ENCODE assay signal across 17 mouse cellular contexts in the genomic region with DNA sequence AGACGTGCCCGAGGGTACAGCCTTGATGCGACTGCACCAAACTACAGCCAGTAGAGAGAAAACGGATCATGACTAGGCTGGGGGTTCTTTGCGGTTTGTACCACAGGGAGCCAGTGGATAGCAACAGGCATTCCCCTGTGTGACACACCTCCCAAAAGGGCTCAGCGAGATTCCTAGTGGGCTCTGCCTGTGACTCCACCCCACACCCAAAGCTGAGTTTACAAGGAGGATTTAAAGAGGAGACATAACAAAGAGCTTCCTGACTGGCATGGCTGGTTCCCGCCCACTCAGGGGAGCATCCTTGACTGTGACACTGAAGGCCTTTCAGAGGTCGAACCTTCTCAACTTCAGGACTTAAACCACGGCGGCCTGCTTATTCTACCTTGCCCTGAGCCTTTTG. TPM values are rescaled to one million over a fixed set of nuclear protein-coding genes. Genes with fewer than 3 reads are reported as not detected.
DNase-seq lines count a peak whose midpoint lies in the region; ATAC-seq and TF ChIP-seq lines count a peak whose summit lies in the region.
"Had no signal": no experiment of that assay in that cellular context is flagged by ENCODE, and none has a peak within 500 bp of the region (broad histone marks: within the 10 kb centered on the region; RNA-seq: fewer than 3 reads in every experiment).

No protein-coding gene starts in this region.

- peak overlapping the region; percentile 87; the same call in 1 of the 2 replicates for H3K27ac ChIP-seq in intestine, embryonic 15.5 days
- H3K27ac ChIP-seq in intestine, postnatal 0 days (ENCODE audit: low read depth, low read length), result no peak overlapping the region
- peak overlapping the region; percentile 96 for H3K27ac ChIP-seq in liver, postnatal 0 days (ENCODE audit: low read depth)
- H3K27ac ChIP-seq: forebrain, embryonic 13.5 days; hindbrain, postnatal 0 days; midbrain, embryonic 13.5 days had no signal

- no peak overlapping the region for H3K4me3 ChIP-seq in intestine, embryonic 15.5 days (replicated peaks)
- no peak overlapping the region for H3K4me3 ChIP-seq in intestine, postnatal 0 days (ENCODE audit: low read depth, low read length)
- H3K4me3 ChIP-seq in liver, postnatal 0 days (ENCODE audit: low read depth, low read length), result no peak overlapping the region
- H3K4me3 ChIP-seq: forebrain, embryonic 13.5 days; midbrain, embryonic 13.5 days had no signal

- H3K9ac ChIP-seq in intestine, embryonic 15.5 days, result no peak overlapping the region
- no peak overlapping the region for H3K9ac ChIP-seq in intestine, postnatal 0 days (ENCODE audit: low read depth, low read length)
- H3K9ac ChIP-seq in liver, postnatal 0 days (replicated peaks), result no peak overlapping the region
- H3K9ac ChIP-seq: forebrain, embryonic 13.5 days; midbrain, embryonic 13.5 days had no signal

- no peaks in the 10 kb centered on the region for H3K9me3 ChIP-seq in intestine, embryonic 15.5 days
- H3K9me3 ChIP-seq in intestine, postnatal 0 days (ENCODE audit: control insufficient read depth), result no peaks in the 10 kb centered on the region
- H3K9me3 ChIP-seq in liver, postnatal 0 days (ENCODE audit: low read length), result no peaks in the 10 kb centered on the region
- H3K9me3 ChIP-seq: forebrain, embryonic 13.5 days; midbrain, embryonic 13.5 days had no signal

- no peaks in the 10 kb centered on the region for H3K36me3 ChIP-seq in intestine, embryonic 15.5 days
- H3K36me3 ChIP-seq in intestine, postnatal 0 days (ENCODE audit: control insufficient read depth, insufficient read depth), result no peaks in the 10 kb centered on the region
- 0 out of 2 replicates have a peak, but pooled peaks cover 2% of the 10 kb centered on the region for H3K36me3 ChIP-seq in liver, postnatal 0 days (replicated peaks; ENCODE audit: insufficient read depth, low read length)
- H3K36me3 ChIP-seq: midbrain, embryonic 13.5 days had no signal

- ATAC-seq in intestine, embryonic 15.5 days, result no peak
- no peak for ATAC-seq in intestine, postnatal 0 days
- ATAC-seq in liver, postnatal 0 days, result no peak
- ATAC-seq: forebrain, embryonic 13.5 days; hindbrain, postnatal 0 days; midbrain, embryonic 13.5 days had no signal

- H3K27me3 ChIP-seq in intestine, embryonic 15.5 days (replicated peaks), result peaks cover 7% of the 10 kb centered on the region; the same call in 1 of the 2 replicates
- no peaks in the 10 kb centered on the region for H3K27me3 ChIP-seq in intestine, postnatal 0 days (replicated peaks; ENCODE audit: control insufficient read depth, insufficient read depth, low read length)
- no peaks in the 10 kb centered on the region for H3K27me3 ChIP-seq in liver, postnatal 0 days (ENCODE audit: insufficient read depth, low read length)

- TF ChIP-seq CTCF in intestine, postnatal 0 days (IDR thresholded peaks at IDR 0.05; ENCODE audit: low read depth), result no peak
- TF ChIP-seq CTCF in liver, postnatal 0 days (IDR thresholded peaks at IDR 0.05; ENCODE audit: low read depth), result no peak

- WGBS in intestine, embryonic 15.5 days, result 81% methylated on average over 10 of the region's 10 CpGs
- 73% methylated on average over 10 of the region's 10 CpGs for WGBS in intestine, postnatal 0 days
- 73% methylated on average over 10 of the region's 10 CpGs for WGBS in liver, postnatal 0 days (ENCODE audit: insufficient replicate concordance)

- no peak for TF ChIP-seq EP300 in liver, postnatal 0 days (IDR thresholded peaks at IDR 0.05; ENCODE audit: low read depth)

- H3K4me2 ChIP-seq in intestine, embryonic 15.5 days (replicated peaks), result no peak overlapping the region
- H3K4me2 ChIP-seq in intestine, postnatal 0 days (replicated peaks; ENCODE audit: low read depth), result no peak overlapping the region
- peak overlapping the region; percentile 50 for H3K4me2 ChIP-seq in liver, postnatal 0 days (ENCODE audit: low read depth, low read length)
- H3K4me2 ChIP-seq: forebrain, embryonic 13.5 days; midbrain, embryonic 13.5 days had no signal

- DNase-seq in cerebellum, adult 11-12 months, result peak; percentile 26
- no peak for DNase-seq in cerebellum, postnatal 4 days (ENCODE audit: low spot score in 2 of 2)
- DNase-seq in R1 (ENCODE audit: low read depth, low spot score), result peak; percentile 82
- DNase-seq in liver, postnatal 0 days, result no peak
- no peak for DNase-seq in thymus, postnatal 10 days (ENCODE audit: low spot score in 2 of 2)
- DNase-seq in gastrocnemius, adult 18-20 months (ENCODE audit: low spot score), result no peak
- DNase-seq: spleen, adult 18-20 months had no signal

- peaks cover 26% of the 10 kb centered on the region for H3K4me1 ChIP-seq in intestine, embryonic 15.5 days (replicated peaks)
- H3K4me1 ChIP-seq in intestine, postnatal 0 days (replicated peaks; ENCODE audit: control insufficient read depth, insufficient read depth, low read length), result 0 out of 2 replicates have a peak, but pooled peaks cover 3% of the 10 kb centered on the region
- H3K4me1 ChIP-seq in liver, postnatal 0 days (ENCODE audit: insufficient read depth), result peaks cover 19% of the 10 kb centered on the region

RNA-seq across cellular contexts. Expression of gene Fads6, which starts 6.0 kb away (rescaled TPM):
- 1.5 and 1.7 TPM in 2 replicates for polyA plus RNA-seq in intestine, embryonic 15.5 days (2015; fragmentation: Nextera tagmentation; extraction: Ambion mirVana)
- polyA plus RNA-seq in intestine, postnatal 0 days (2015; fragmentation: Nextera tagmentation; extraction: Ambion mirVana), result 0.26 and 0.55 TPM in 2 replicates
- 4.6 and 4.9 TPM in 2 replicates for polyA plus RNA-seq in liver, postnatal 0 days (2015; fragmentation: Nextera tagmentation; extraction: Ambion mirVana)
- 1 to 10 TPM; 4.7 to 6.0 TPM for total RNA-seq in gastrocnemius, adult 18-20 months (2021)

RNA-seq across cellular contexts. Expression of gene Fdxr, which starts 14.7 kb away (rescaled TPM):
- polyA plus RNA-seq in intestine, embryonic 15.5 days (2015; fragmentation: Nextera tagmentation; extraction: Ambion mirVana), result 17.2 and 20.8 TPM in 2 replicates
- polyA plus RNA-seq in intestine, postnatal 0 days (2015; fragmentation: Nextera tagmentation; extraction: Ambion mirVana), result 8.0 and 8.2 TPM in 2 replicates
- polyA plus RNA-seq in liver, postnatal 0 days (2015; fragmentation: Nextera tagmentation; extraction: Ambion mirVana), result 7.0 and 7.3 TPM in 2 replicates
- total RNA-seq in gastrocnemius, adult 18-20 months (2021), result 1 to 10 TPM; 3.2 TPM

RNA-seq across cellular contexts. Expression of gene Otop2, which starts 15.5 kb away (rescaled TPM):
- not detected in 2 replicates for polyA plus RNA-seq in intestine, embryonic 15.5 days (2015; fragmentation: Nextera tagmentation; extraction: Ambion mirVana)
- polyA plus RNA-seq in intestine, postnatal 0 days (2015; fragmentation: Nextera tagmentation; extraction: Ambion mirVana), result 0.05 TPM in 1 of 2 replicates, not detected in the other
- not detected in 2 replicates for polyA plus RNA-seq in liver, postnatal 0 days (2015; fragmentation: Nextera tagmentation; extraction: Ambion mirVana)
- not detected for total RNA-seq in gastrocnemius, adult 18-20 months (2021)
- total RNA-seq: adrenal gland, adult 8-10 months; granulocyte monocyte progenitor cell, adult 5-6 weeks; heart, postnatal 36 days had no signal
- polyA plus RNA-seq: forebrain, embryonic 13.5 days; limb, embryonic 11.5 days; midbrain, embryonic 13.5 days had no signal

RNA-seq across cellular contexts. Expression of gene Grin2c, which starts 24.5 kb away (rescaled TPM):
- polyA plus RNA-seq in intestine, embryonic 15.5 days (2015; fragmentation: Nextera tagmentation; extraction: Ambion mirVana), result 0.05 and 0.09 TPM in 2 replicates
- not detected in 2 replicates for polyA plus RNA-seq in intestine, postnatal 0 days (2015; fragmentation: Nextera tagmentation; extraction: Ambion mirVana)
- polyA plus RNA-seq in liver, postnatal 0 days (2015; fragmentation: Nextera tagmentation; extraction: Ambion mirVana), result 0.04 and 0.09 TPM in 2 replicates
- under 1 TPM; 0.05 to 0.14 TPM for total RNA-seq in gastrocnemius, adult 18-20 months (2021)
- total RNA-seq: granulocyte monocyte progenitor cell, adult 5-6 weeks had no signal
- polyA plus RNA-seq: forebrain, embryonic 13.5 days; kidney, embryonic 14.5 days had no signal

RNA-seq across cellular contexts. Expression of gene Ush1g, which starts 30.3 kb away (rescaled TPM):
- polyA plus RNA-seq in intestine, embryonic 15.5 days (2015; fragmentation: Nextera tagmentation; extraction: Ambion mirVana), result 0.08 TPM in 1 of 2 replicates, not detected in the other
- 0.05 and 0.09 TPM in 2 replicates for polyA plus RNA-seq in intestine, postnatal 0 days (2015; fragmentation: Nextera tagmentation; extraction: Ambion mirVana)
- 0.29 and 0.46 TPM in 2 replicates for polyA plus RNA-seq in liver, postnatal 0 days (2015; fragmentation: Nextera tagmentation; extraction: Ambion mirVana)
- under 1 TPM; 0.16 to 0.19 TPM for total RNA-seq in gastrocnemius, adult 18-20 months (2021)
- total RNA-seq: granulocyte monocyte progenitor cell, adult 5-6 weeks had no signal
- polyA plus RNA-seq: forebrain, embryonic 13.5 days; kidney, embryonic 14.5 days; limb, embryonic 11.5 days had no signal

Comparison
In these comparisons a context has a peak if more than half of its experiments do, and no peak if none do; other contexts are left out.
1. DNase-seq: peak in cerebellum, adult 11-12 months (single experiment) and R1 (single experiment); none in cerebellum, postnatal 4 days (0 of 2), liver, postnatal 0 days (single experiment), thymus, postnatal 10 days (0 of 2) and gastrocnemius, adult 18-20 months (single experiment).